Mouse (Mus musculus) thymus, postnatal 25 days (tissue): ENCODE data around the gene Plxnb3.
A peak's percentile ranks its signal among the peaks of the same experiment; 100 is the strongest.
"Not testable (repeated sequence)": the region's sequence is repeated elsewhere in the genome, so short reads cannot be mapped to it uniquely, and the experiment has no call there.

Experiments used
- DNase-seq: peaks from one replicate; pipeline ENCODE4 v3.0.0; 2022

Gene Plxnb3

GRCm38 (mm10) chrX:73756334-73757140, at the start of gene Plxnb3:
Gene Plxnb3 (plus strand): TSS chrX:73757090.
- DNase-seq = no peak

GRCm38 (mm10) chrX:73715476-73716108, 41.3 kb upstream of the Plxnb3 start:
- DNase-seq = peak; percentile 53

- DNase-seq = peak; percentile 96
Measured at GRCm38 (mm10) chrX:73716109-73716661, 40.7 kb upstream of the Plxnb3 start, which contains the start of the genes Bcap31 and Abcd1. Gene Bcap31 (minus strand): TSS chrX:73716175. Gene Abcd1 (plus strand): TSS chrX:73716597.

GRCm38 (mm10) chrX:73716709-73717545, 40.0 kb upstream of the Plxnb3 start:
- peak; percentile 38 for DNase-seq

- peak; percentile 52 for DNase-seq
Measured at GRCm38 (mm10) chrX:73717667-73718066, 39.2 kb upstream of the Plxnb3 start.

- DNase-seq = no peak
Measured at GRCm38 (mm10) chrX:73718271-73718670, 38.6 kb upstream of the Plxnb3 start.

- DNase-seq = peak; percentile 38
Measured at GRCm38 (mm10) chrX:73718686-73719362, 38.1 kb upstream of the Plxnb3 start.

- no peak for DNase-seq
Measured at GRCm38 (mm10) chrX:73730908-73731307, 26.0 kb upstream of the Plxnb3 start.

- DNase-seq = no peak
Measured at GRCm38 (mm10) chrX:73738155-73738554, 18.7 kb upstream of the Plxnb3 start.

- no peak for DNase-seq
Measured at GRCm38 (mm10) chrX:73739151-73739550, 17.7 kb upstream of the Plxnb3 start.

GRCm38 (mm10) chrX:73739841-73740240, 17.0 kb upstream of the Plxnb3 start:
- not testable (repeated sequence) for DNase-seq

- no peak for DNase-seq
Measured at GRCm38 (mm10) chrX:73744774-73745481, 12.0 kb upstream of the Plxnb3 start.

- DNase-seq = no peak
Measured at GRCm38 (mm10) chrX:73748977-73749376, 7.9 kb upstream of the Plxnb3 start.

- DNase-seq = no peak
Measured at GRCm38 (mm10) chrX:73758611-73759290, 1.9 kb downstream of the Plxnb3 start.

- DNase-seq = no peak
Measured at GRCm38 (mm10) chrX:73765311-73765710, 8.4 kb downstream of the Plxnb3 start.

- DNase-seq = peak; percentile 31
Measured at GRCm38 (mm10) chrX:73767267-73767666, 10.4 kb downstream of the Plxnb3 start.

GRCm38 (mm10) chrX:73774168-73774760, 17.4 kb downstream of the Plxnb3 start, which contains the start of gene Srpk3:
Gene Srpk3 (plus strand): TSS chrX:73774405.
- DNase-seq = no peak

- DNase-seq = no peak
Measured at GRCm38 (mm10) chrX:73774802-73775483, 18.1 kb downstream of the Plxnb3 start.

- no peak for DNase-seq
Measured at GRCm38 (mm10) chrX:73782227-73782626, 25.3 kb downstream of the Plxnb3 start.

GRCm38 (mm10) chrX:73785666-73786065, 28.8 kb downstream of the Plxnb3 start:
- DNase-seq = no peak
